Mouse (Mus musculus) lung, postnatal 0 days (tissue): ENCODE data around the gene Pmm2. TPM values are rescaled to one million over a fixed set of nuclear protein-coding genes. Genes with fewer than 3 reads are reported as not detected.

Experiments used
- ATAC-seq: fragments of 200-750 bp; cut with Nextera tagmentation; 2 replicates; pipeline ENCODE4 v1.8.0; 2017; ENCODE audit warnings: moderate library complexity
- DNase-seq: peaks from one replicate; pipeline ENCODE4 v3.0.0-alpha.2; 2016; ENCODE audit warnings: low spot score
- H3K27ac ChIP-seq: fragments of 300-500 bp; sonication (generic); 2 replicates; pipeline ENCODE4 v1.5.1; 2014; ENCODE audit warnings: antibody characterized with exemption, mild to moderate bottlenecking, low read length, mixed read lengths
- H3K27me3 ChIP-seq: fragments of 300-500 bp; sonication (generic); replicated peaks from 2 replicates; pipeline ENCODE4 v1.6.1; 2014; ENCODE audit warnings: low read length, mixed read lengths; ENCODE audit not compliant: insufficient read depth
- H3K36me3 ChIP-seq: fragments of 300-500 bp; sonication (generic); 2 replicates; pipeline ENCODE4 v1.6.1; 2014; ENCODE audit warnings: low read length, mixed read lengths; ENCODE audit not compliant: insufficient read depth
- H3K4me1 ChIP-seq: fragments of 300-500 bp; sonication (generic); 2 replicates; pipeline ENCODE4 v1.6.1; 2014; ENCODE audit warnings: antibody characterized with exemption, low read depth, low read length, mixed read lengths; ENCODE audit not compliant: insufficient read depth
- H3K4me2 ChIP-seq: fragments of 300-500 bp; sonication (generic); replicated peaks from 2 replicates; pipeline ENCODE4 v1.6.1; 2014; ENCODE audit warnings: low read depth, mild to moderate bottlenecking, low read length, moderate library complexity, mixed read lengths
- H3K4me3 ChIP-seq: fragments of 300-500 bp; sonication (generic); 2 replicates; pipeline ENCODE4 v1.5.1; 2014; ENCODE audit warnings: low read depth, low read length
- H3K9ac ChIP-seq: fragments of 300-500 bp; sonication (generic); replicated peaks from 2 replicates; pipeline ENCODE4 v1.6.1; 2014; ENCODE audit warnings: low read depth, mild to moderate bottlenecking
- H3K9me3 ChIP-seq: fragments of 300-500 bp; sonication (generic); 2 replicates; pipeline ENCODE4 v1.6.1; 2016; ENCODE audit warnings: low read length, mixed read lengths
- CTCF ChIP-seq: IDR thresholded peaks from 2 replicates; pipeline ENCODE4 v1.5.1; 2016; ENCODE audit warnings: antibody characterized with exemption, mild to moderate bottlenecking
- EP300 ChIP-seq: IDR thresholded peaks from 2 replicates; pipeline ENCODE4 v1.6.1; 2016; ENCODE audit warnings: antibody characterized with exemption, mild to moderate bottlenecking, control low read depth
- WGBS: fragments of 180-500 bp; shearing (Covaris S2); extraction: QIAGEN DNeasy Blood & Tissue Kit; methylation state at CpG from one replicate; pipeline ENCODE4 v1.1.7; 2014; 5-methylcytosine and 5-hydroxymethylcytosine counted together
- polyA plus RNA-seq: library from polyadenylated mRNA; unstranded; fragments of >200 nt; fragmentation: Nextera tagmentation; extraction: Ambion mirVana; gene quantifications from 2 replicates; pipeline ENCODE4 v1.2.1, GENCODE M21; 2015

Gene Pmm2
- polyA plus RNA-seq, 1 experiment from 2014 or later = 40.2 TPM

GRCm38 (mm10) chr16:8631428-8631827, 6.0 kb upstream of the Pmm2 start:
- DNase-seq (no peak), ATAC-seq (no peak)
- TF ChIP-seq EP300 = no peak
- TF ChIP-seq CTCF = no peak
- Histone ChIP-seq H3K9me3 (no peaks in the 10 kb centered on the region), H3K4me1 (no peaks in the 10 kb centered on the region; the same call in 1 of the 2 replicates), H3K36me3 (no peaks in the 10 kb centered on the region), H3K4me3 (no peak overlapping the region), H3K9ac (no peak overlapping the region), H3K27ac (no peak overlapping the region), H3K27me3 (no peaks in the 10 kb centered on the region), H3K4me2 (no peak overlapping the region)
- WGBS = 85% methylated on average over 5 of the region's 5 CpGs

DNA sequence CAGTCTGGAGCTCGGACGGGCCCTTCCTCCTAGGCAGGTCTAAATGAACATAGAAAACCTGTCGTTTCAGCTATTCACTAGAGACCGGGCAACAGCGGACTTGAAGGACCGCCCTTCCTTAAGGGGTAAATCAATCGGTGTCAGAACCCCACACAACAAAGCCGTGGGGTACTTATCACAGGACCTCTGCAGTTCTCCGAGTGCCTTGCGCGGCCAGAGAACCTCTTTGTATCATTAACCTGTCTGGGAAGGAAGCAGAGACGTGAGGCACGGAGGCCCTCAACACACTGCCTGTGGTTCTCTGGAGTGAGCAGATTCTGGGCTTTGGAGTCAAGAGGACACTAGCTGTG, 632 bp upstream of the Pmm2 start:
- peak overlapping the region; percentile 78 for H3K9ac ChIP-seq
- H3K4me1 ChIP-seq = peaks cover 4% of the 10 kb centered on the region; the same call in 1 of the 2 replicates
- peak; percentile 14 for ATAC-seq
- DNase-seq = no peak
- H3K27me3 ChIP-seq = no peaks in the 10 kb centered on the region
- under 1% methylated on average over 13 of the region's 13 CpGs for whole genome bisulfite sequencing
- H3K4me2 ChIP-seq = peak overlapping the region; percentile 85
- H3K36me3 ChIP-seq = no peaks in the 10 kb centered on the region
- no peaks in the 10 kb centered on the region for H3K9me3 ChIP-seq
- H3K27ac ChIP-seq = peak overlapping the region; percentile 91
- H3K4me3 ChIP-seq = peak overlapping the region; percentile 79
- TF ChIP-seq EP300 = no peak
- no peak for TF ChIP-seq CTCF

- WGBS = 21% methylated on average over 7 of the region's 7 CpGs
- Histone ChIP-seq H3K4me1 (peaks cover 4% of the 10 kb centered on the region; the same call in 1 of the 2 replicates), H3K27me3 (no peaks in the 10 kb centered on the region), H3K27ac (peak overlapping the region; percentile 91), H3K36me3 (no peaks in the 10 kb centered on the region), H3K4me2 (peak overlapping the region; percentile 85), H3K9ac (peak overlapping the region; percentile 78), H3K4me3 (peak overlapping the region; percentile 79), H3K9me3 (no peaks in the 10 kb centered on the region)
- no peak for TF ChIP-seq EP300
- no peak for TF ChIP-seq CTCF
- no peak for ATAC-seq
- no peak for DNase-seq
Measured at GRCm38 (mm10) chr16:8638131-8638530, 657 bp downstream of the Pmm2 start.

GRCm38 (mm10) chr16:8639466-8640191, 2.2 kb downstream of the Pmm2 start:
- Histone ChIP-seq H3K9me3 (no peaks in the 10 kb centered on the region), H3K27ac (no peak overlapping the region), H3K4me1 (peaks cover 4% of the 10 kb centered on the region; the same call in 1 of the 2 replicates), H3K4me3 (no peak overlapping the region), H3K9ac (no peak overlapping the region), H3K4me2 (no peak overlapping the region), H3K36me3 (no peaks in the 10 kb centered on the region), H3K27me3 (no peaks in the 10 kb centered on the region)
- 70% methylated on average over 11 of the region's 11 CpGs for WGBS
- DNase-seq (no peak), ATAC-seq (no peak)
- TF ChIP-seq EP300 (no peak), CTCF (no peak)

DNA sequence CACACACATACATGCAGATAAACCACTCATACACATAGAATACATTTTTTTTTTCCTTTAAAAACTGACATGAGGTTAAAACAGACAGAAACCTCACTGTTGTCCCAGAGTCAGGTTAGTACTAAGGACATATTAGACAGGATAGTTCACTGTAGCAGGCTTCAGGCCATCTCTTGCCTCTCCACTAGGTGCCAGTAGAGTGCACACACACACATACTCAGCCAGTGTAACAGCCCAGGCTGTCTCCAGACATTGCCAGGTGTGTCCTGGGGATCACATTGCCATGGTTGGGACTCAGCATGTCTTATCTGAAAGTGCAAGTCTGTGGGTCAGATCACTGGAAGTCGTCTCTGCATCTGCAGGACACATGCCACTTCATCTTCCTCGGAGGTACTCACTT, 6.4 kb downstream of the Pmm2 start:
- TF ChIP-seq EP300 (no peak), CTCF (peak; percentile 89)
- Histone ChIP-seq H3K36me3 (peaks cover 21% of the 10 kb centered on the region; the same call in 1 of the 2 replicates), H3K9me3 (no peaks in the 10 kb centered on the region), H3K4me1 (no peaks in the 10 kb centered on the region), H3K4me3 (no peak overlapping the region), H3K4me2 (no peak overlapping the region), H3K9ac (no peak overlapping the region), H3K27ac (no peak overlapping the region), H3K27me3 (no peaks in the 10 kb centered on the region)
- WGBS = 74% methylated on average over 2 of the region's 2 CpGs
- ATAC-seq (peak; percentile 82), DNase-seq (peak; percentile 62)

GRCm38 (mm10) chr16:8645546-8645945, 8.1 kb downstream of the Pmm2 start:
- Histone ChIP-seq H3K27ac (no peak overlapping the region), H3K4me3 (no peak overlapping the region), H3K36me3 (peaks cover 26% of the 10 kb centered on the region), H3K9ac (no peak overlapping the region), H3K4me1 (no peaks in the 10 kb centered on the region), H3K27me3 (no peaks in the 10 kb centered on the region), H3K9me3 (no peaks in the 10 kb centered on the region), H3K4me2 (no peak overlapping the region)
- ATAC-seq = no peak
- no peak for DNase-seq
- WGBS = 72% methylated on average over 6 of the region's 6 CpGs
- TF ChIP-seq CTCF = no peak
- TF ChIP-seq EP300 = no peak
